Mouse (Mus musculus): ENCODE data around the gene Prmt3.

DNA sequence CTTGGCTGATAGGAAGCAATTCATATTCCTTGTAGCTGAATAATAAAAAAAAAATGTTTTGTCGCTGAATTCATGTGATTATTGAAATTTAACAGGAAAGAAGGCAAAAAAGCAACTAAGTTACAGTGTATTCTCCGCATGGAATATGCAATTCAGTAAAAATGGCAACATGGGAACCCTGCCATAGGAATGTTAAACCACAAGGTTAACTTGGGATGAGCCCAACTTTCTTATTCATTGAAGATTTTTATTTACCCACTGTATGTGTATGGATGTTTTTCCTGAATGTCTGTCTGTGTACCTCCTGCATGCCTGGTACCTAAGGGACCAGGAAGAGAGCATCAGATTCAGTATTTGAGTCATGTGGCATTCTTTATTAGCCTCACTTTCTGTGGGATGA, 83.0 kb downstream of the Prmt3 start:
- TF ChIP-seq GATA1 (IDR thresholded peaks at IDR 0.05; ENCODE audit: low read length) (no peak), TAL1 (IDR thresholded peaks at IDR 0.05; ENCODE audit: low read length) (no peak)
